Mouse (Mus musculus) embryo, embryonic 11 days (tissue): ENCODE measurements around the gene Nol9.
A peak's percentile ranks its signal among the peaks of the same experiment; 100 is the strongest.

Experiments used
- DNase-seq: peaks from one replicate; pipeline ENCODE4 v3.0.0-alpha.2; 2015

Nol9 gene

GRCm38 (mm10) chr4:152067280-152067679 lies 28.2 kb downstream of the Nol9 start:
- DNase-seq: no peak

- no peak for DNase-seq
Observed at GRCm38 (mm10) chr4:152068166-152068724, 29.1 kb downstream of the Nol9 start.

GRCm38 (mm10) chr4:152069245-152069644 lies 30.1 kb downstream of the Nol9 start:
- DNase-seq: no peak

GRCm38 (mm10) chr4:152070494-152071396 lies 31.6 kb downstream of the Nol9 start:
- DNase-seq: no peak

- peak; percentile 20 for DNase-seq
Observed at GRCm38 (mm10) chr4:152072121-152072601, 33.0 kb downstream of the Nol9 start, which contains the start of gene Plekhg5. Gene Plekhg5, plus strand, starts transcription at chr4:152072498.

- DNase-seq: no peak
Observed at GRCm38 (mm10) chr4:152072655-152073054, 33.5 kb downstream of the Nol9 start.

GRCm38 (mm10) chr4:152073715-152074114 lies 34.6 kb downstream of the Nol9 start:
- DNase-seq: no peak

- DNase-seq: no peak
Observed at GRCm38 (mm10) chr4:152074548-152074947, 35.4 kb downstream of the Nol9 start.

- no peak for DNase-seq
Observed at GRCm38 (mm10) chr4:152077191-152077590, 38.1 kb downstream of the Nol9 start.

- no peak for DNase-seq
Observed at GRCm38 (mm10) chr4:152078105-152078530, 39.0 kb downstream of the Nol9 start.

- no peak for DNase-seq
Observed at GRCm38 (mm10) chr4:152079261-152079660, 40.1 kb downstream of the Nol9 start.

- DNase-seq: no peak
Observed at GRCm38 (mm10) chr4:152079931-152080330, 40.8 kb downstream of the Nol9 start.

- DNase-seq: no peak
Observed at GRCm38 (mm10) chr4:152083611-152084220, 44.6 kb downstream of the Nol9 start.

GRCm38 (mm10) chr4:152084616-152085015 lies 45.5 kb downstream of the Nol9 start:
- DNase-seq: no peak

- DNase-seq: peak; percentile 74
Observed at GRCm38 (mm10) chr4:152086505-152087210, 47.5 kb downstream of the Nol9 start.

- DNase-seq: no peak
Observed at GRCm38 (mm10) chr4:152087211-152088081, 48.3 kb downstream of the Nol9 start.

- DNase-seq: no peak
Observed at GRCm38 (mm10) chr4:152088133-152088532, 49.0 kb downstream of the Nol9 start.

- DNase-seq: no peak
Observed at GRCm38 (mm10) chr4:152088556-152089120, 49.5 kb downstream of the Nol9 start.

GRCm38 (mm10) chr4:152090191-152090590 lies 51.1 kb downstream of the Nol9 start:
- no peak for DNase-seq

GRCm38 (mm10) chr4:152092751-152093293 lies 53.7 kb downstream of the Nol9 start:
- no peak for DNase-seq

- DNase-seq: no peak
Observed at GRCm38 (mm10) chr4:152094233-152094632, 55.1 kb downstream of the Nol9 start.
